Mouse (Mus musculus): ENCODE measurements around the gene Ccdc57. TPM values are rescaled to one million over a fixed set of nuclear protein-coding genes. Genes with fewer than 3 reads are reported as not detected.
A peak's percentile ranks its signal among the peaks of the same experiment; 100 is the strongest.

The Ccdc57 gene
- polyA plus RNA-seq, 1 experiment from 2014 or later = 7.0 TPM

DNA sequence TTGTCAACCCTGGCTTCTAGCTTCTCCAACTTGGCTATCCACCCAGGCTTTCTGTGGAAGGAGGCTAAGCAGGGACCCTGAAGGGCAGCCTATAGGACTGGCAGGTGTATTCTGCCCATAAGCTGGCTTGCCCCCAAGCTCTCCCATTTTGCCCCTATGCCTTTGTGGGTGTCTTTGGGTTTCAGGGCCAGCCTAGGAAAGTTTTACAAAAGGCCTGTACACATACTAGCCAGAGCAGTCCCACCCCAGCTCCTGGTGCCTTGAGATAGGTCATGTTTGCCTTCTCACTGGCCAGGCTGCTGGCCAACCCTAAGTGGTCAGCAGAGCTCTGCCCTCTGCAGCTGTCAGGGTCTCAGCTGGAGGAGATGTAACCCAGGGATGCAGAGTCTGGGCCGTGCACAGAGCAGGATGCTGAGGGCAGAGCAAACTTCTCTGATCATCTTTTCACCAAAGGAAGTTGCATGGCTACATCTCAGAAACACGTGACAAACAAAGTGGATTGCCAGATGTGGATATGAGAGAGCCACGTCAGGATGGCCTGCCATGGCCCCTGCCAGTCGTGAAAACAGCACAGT lies 107.3 kb downstream of the Ccdc57 start:
- ATAC-seq (ENCODE audit: low FRiP score, low TSS enrichment) = no peak
- no peaks in the 10 kb centered on the region for H3K9me3 ChIP-seq (ENCODE audit: control insufficient read depth, low read length)
- 38% methylated on average over 4 of the region's 4 CpGs for WGBS
- H3K27me3 ChIP-seq (ENCODE audit: control insufficient read depth, insufficient read depth, low read length) = no peaks in the 10 kb centered on the region
- H3K4me1 ChIP-seq (ENCODE audit: control insufficient read depth, insufficient read depth, low read length) = peaks cover 36% of the 10 kb centered on the region
- H3K27ac ChIP-seq (replicated peaks; ENCODE audit: low read depth, low read length) = peak overlapping the region; percentile 100
- peak overlapping the region; percentile 88 for H3K4me3 ChIP-seq (replicated peaks; ENCODE audit: low read depth, low read length)
- H3K9ac ChIP-seq (replicated peaks; ENCODE audit: low read length) = peak overlapping the region; percentile 91
- no peak for DNase-seq
- H3K4me2 ChIP-seq (ENCODE audit: low read length) = peak overlapping the region; percentile 99
- peaks cover 17% of the 10 kb centered on the region for H3K36me3 ChIP-seq (ENCODE audit: control insufficient read depth, insufficient read depth, low read length)

DNA sequence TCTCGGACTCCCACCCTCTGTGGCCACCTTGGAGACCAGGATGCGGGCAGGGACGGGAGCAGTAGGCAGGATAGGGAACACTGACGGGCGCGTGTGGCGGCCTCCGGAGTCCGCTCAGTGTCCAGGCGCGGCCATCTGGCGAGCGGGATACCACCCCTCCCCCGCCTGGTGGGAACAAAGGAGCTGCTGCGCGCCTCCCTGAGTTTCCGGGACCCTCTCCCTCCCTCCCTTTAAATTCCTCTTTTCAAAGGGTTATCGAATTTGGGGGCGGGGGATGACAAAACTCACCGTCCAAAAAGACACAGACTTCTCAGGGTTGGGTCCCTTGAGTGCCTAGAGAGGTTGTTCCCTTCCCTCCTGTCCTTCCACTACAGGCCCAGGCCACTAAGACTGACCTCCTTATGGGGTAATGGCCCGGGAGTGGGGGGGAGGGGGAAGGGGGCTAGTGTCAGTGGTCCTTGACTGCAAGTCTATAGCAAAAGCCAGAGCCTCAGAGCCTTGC lies 107.8 kb downstream of the Ccdc57 start:
- WGBS = under 1% methylated on average over 21 of the region's 21 CpGs
- H3K4me3 ChIP-seq (replicated peaks; ENCODE audit: low read depth, low read length) = peak overlapping the region; percentile 88
- peaks cover 22% of the 10 kb centered on the region for H3K36me3 ChIP-seq (ENCODE audit: control insufficient read depth, insufficient read depth, low read length)
- ATAC-seq (ENCODE audit: low FRiP score, low TSS enrichment) = peak; percentile 13
- peak overlapping the region; percentile 99 for H3K4me2 ChIP-seq (ENCODE audit: low read length)
- no peak for DNase-seq
- H3K27ac ChIP-seq (replicated peaks; ENCODE audit: low read depth, low read length) = peak overlapping the region; percentile 100
- peaks cover 36% of the 10 kb centered on the region for H3K4me1 ChIP-seq (ENCODE audit: control insufficient read depth, insufficient read depth, low read length)
- H3K27me3 ChIP-seq (ENCODE audit: control insufficient read depth, insufficient read depth, low read length) = no peaks in the 10 kb centered on the region
- no peaks in the 10 kb centered on the region for H3K9me3 ChIP-seq (ENCODE audit: control insufficient read depth, low read length)
- peak overlapping the region; percentile 91 for H3K9ac ChIP-seq (replicated peaks; ENCODE audit: low read length)

DNA sequence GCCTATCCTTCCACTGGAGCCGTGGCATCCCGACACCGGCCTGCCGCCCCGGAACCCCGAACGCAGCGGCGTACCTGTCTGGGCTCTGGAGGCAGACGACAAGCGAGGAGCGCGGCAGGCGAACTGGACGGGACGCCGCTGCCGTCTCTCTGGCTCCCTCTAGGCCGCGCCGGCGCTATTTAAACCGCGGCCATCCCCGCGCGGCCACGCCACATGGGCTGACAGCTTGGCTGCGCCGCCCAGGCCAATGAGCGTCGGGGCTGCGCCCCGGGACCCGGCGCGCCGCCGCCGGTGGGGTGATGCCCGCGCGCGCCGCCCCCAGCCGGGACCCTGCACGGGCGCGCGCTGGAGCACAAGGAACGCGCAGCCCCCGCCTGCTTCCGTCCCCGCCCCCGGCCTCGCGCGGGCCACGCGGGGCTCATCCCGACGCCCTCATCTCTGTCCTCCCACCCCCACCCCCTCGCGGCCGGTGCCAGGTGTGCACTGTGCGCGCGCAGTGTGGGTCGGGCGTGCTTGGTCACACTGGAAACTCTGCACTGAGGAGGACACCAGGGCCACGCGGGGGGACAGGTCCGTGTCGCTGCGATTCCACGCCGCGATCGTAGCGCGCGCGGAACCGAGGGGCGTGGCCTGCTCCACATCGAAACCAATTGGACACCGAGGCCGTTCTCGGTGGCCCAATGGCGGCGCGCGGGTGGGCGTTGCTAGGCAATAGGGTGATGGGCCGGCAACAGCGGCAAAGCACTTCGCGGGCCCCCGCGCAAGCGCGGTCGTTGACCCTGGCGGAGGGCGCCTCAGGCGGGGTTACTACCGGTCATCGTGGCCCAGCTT lies 108.5 kb downstream of the Ccdc57 start, which contains the start of gene Fasn:
Fasn (minus strand) TSS at position 592 of the 831 bp plus-strand sequence.
- under 1% methylated on average over 108 of the region's 109 CpGs for WGBS
- Histone ChIP-seq H3K4me1 (ENCODE audit: control insufficient read depth, insufficient read depth, low read length) (peaks cover 36% of the 10 kb centered on the region), H3K4me2 (ENCODE audit: low read length) (peak within 1 kb of the TSS; percentile 99), H3K27ac (replicated peaks; ENCODE audit: low read depth, low read length) (peak within 1 kb of the TSS; percentile 100), H3K9ac (replicated peaks; ENCODE audit: low read length) (peak within 1 kb of the TSS; percentile 91), H3K4me3 (replicated peaks; ENCODE audit: low read depth, low read length) (peak within 1 kb of the TSS; percentile 88), H3K9me3 (ENCODE audit: control insufficient read depth, low read length) (no peaks in the 10 kb centered on the region), H3K27me3 (ENCODE audit: control insufficient read depth, insufficient read depth, low read length) (no peaks in the 10 kb centered on the region), H3K36me3 (ENCODE audit: control insufficient read depth, insufficient read depth, low read length) (peaks cover 29% of the 10 kb centered on the region)
- DNase-seq (peak; percentile 99), ATAC-seq (ENCODE audit: low FRiP score, low TSS enrichment) (peak; percentile 91)

DNA sequence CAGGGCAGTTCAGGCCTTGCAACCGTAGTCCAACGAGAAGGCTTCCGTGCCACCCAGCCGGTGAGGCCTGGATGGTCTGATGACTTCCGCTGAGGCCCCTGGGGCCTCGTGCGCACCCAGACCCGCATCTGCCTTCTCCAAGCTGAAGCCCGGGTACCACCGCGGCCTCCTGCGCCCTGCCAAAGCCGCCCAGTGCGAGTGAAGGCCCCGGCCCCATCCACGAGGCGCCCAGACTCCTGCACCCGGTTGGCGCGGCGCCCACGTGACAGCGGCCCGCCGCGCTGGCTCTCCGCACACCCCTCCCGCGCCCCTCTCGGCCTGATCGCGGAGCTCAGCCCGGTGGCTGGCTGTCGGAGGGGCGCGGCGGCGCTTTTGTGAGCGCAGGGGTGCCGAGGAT lies 109.1 kb downstream of the Ccdc57 start:
- under 1% methylated on average over 39 of the region's 40 CpGs for WGBS
- peak overlapping the region; percentile 100 for H3K27ac ChIP-seq (replicated peaks; ENCODE audit: low read depth, low read length)
- ATAC-seq (ENCODE audit: low FRiP score, low TSS enrichment) = peak; percentile 35
- peak overlapping the region; percentile 88 for H3K4me3 ChIP-seq (replicated peaks; ENCODE audit: low read depth, low read length)
- H3K9ac ChIP-seq (replicated peaks; ENCODE audit: low read length) = peak overlapping the region; percentile 91
- peak; percentile 86 for DNase-seq
- no peaks in the 10 kb centered on the region for H3K27me3 ChIP-seq (ENCODE audit: control insufficient read depth, insufficient read depth, low read length)
- H3K9me3 ChIP-seq (ENCODE audit: control insufficient read depth, low read length) = no peaks in the 10 kb centered on the region
- H3K4me2 ChIP-seq (ENCODE audit: low read length) = peak overlapping the region; percentile 99
- peaks cover 36% of the 10 kb centered on the region for H3K4me1 ChIP-seq (ENCODE audit: control insufficient read depth, insufficient read depth, low read length)
- peaks cover 35% of the 10 kb centered on the region for H3K36me3 ChIP-seq (ENCODE audit: control insufficient read depth, insufficient read depth, low read length)

DNA sequence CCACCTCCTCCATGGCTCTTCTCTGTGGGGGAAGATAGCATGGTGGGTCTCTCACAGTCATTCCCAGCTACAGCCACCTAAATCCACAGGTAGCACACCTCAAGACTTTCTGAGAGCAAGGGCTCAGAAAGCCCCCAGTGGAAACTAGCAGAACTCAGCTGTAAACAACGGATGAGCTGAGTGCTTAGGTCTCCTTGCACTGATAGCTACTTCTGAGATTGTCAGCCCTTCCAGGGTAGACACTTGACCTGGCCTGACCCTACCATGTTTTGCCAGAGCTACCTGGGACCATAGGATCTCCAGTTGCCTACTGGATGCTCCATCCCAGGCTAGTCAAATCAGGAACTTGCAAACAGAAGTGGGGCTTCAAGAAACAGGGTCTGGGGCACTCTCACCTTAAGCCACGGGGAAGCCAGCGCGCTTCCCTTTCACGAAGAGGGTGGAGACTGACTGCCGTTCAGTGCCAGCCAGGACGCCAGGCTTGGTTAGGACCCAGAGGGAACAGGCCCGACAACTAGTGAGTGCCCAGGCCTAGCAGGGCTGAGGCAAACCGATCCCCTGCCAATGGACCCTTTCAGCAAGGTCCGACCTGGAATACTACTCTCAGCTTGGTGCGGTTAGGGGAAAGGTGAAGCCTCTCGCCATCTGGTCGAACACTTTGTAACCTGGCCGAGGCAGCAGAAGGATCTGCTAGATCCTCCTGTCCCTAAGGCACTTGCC lies 109.7 kb downstream of the Ccdc57 start:
- no peak for ATAC-seq (ENCODE audit: low FRiP score, low TSS enrichment)
- H3K27ac ChIP-seq (replicated peaks; ENCODE audit: low read depth, low read length) = peak overlapping the region; percentile 100
- no peaks in the 10 kb centered on the region for H3K27me3 ChIP-seq (ENCODE audit: control insufficient read depth, insufficient read depth, low read length)
- WGBS = 1% methylated on average over 14 of the region's 14 CpGs
- peak; percentile 33 for DNase-seq
- peaks cover 41% of the 10 kb centered on the region for H3K36me3 ChIP-seq (ENCODE audit: control insufficient read depth, insufficient read depth, low read length)
- peak overlapping the region; percentile 99 for H3K4me2 ChIP-seq (ENCODE audit: low read length)
- H3K4me3 ChIP-seq (replicated peaks; ENCODE audit: low read depth, low read length) = peak overlapping the region; percentile 88
- H3K9ac ChIP-seq (replicated peaks; ENCODE audit: low read length) = peak overlapping the region; percentile 91
- no peaks in the 10 kb centered on the region for H3K9me3 ChIP-seq (ENCODE audit: control insufficient read depth, low read length)
- H3K4me1 ChIP-seq (ENCODE audit: control insufficient read depth, insufficient read depth, low read length) = peaks cover 36% of the 10 kb centered on the region

DNA sequence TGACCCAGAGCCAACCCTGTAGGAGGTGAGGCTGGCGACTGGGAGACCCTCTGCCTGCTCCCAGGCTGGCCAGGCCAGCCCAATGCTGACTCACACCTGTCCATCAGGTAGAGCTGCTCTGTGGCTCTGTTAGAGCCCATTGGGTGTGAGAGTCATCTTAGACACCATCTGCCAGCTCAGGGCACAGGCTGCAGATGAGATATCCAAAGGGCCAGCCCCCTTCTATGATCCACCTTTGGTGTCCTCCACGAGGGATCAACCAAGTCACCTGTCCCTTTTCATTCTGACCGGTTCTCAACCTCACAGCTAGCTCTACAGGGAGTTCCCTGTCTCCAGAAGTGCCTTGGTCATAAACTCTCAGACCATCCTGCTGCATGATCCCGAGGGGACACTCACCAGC lies 110.4 kb downstream of the Ccdc57 start:
- Histone ChIP-seq H3K4me2 (ENCODE audit: low read length) (peak overlapping the region; percentile 99), H3K9me3 (ENCODE audit: control insufficient read depth, low read length) (no peaks in the 10 kb centered on the region), H3K9ac (replicated peaks; ENCODE audit: low read length) (peak overlapping the region; percentile 91), H3K4me3 (replicated peaks; ENCODE audit: low read depth, low read length) (peak overlapping the region; percentile 88), H3K36me3 (ENCODE audit: control insufficient read depth, insufficient read depth, low read length) (peaks cover 47% of the 10 kb centered on the region), H3K27ac (replicated peaks; ENCODE audit: low read depth, low read length) (no peak overlapping the region), H3K27me3 (ENCODE audit: control insufficient read depth, insufficient read depth, low read length) (no peaks in the 10 kb centered on the region), H3K4me1 (ENCODE audit: control insufficient read depth, insufficient read depth, low read length) (peaks cover 36% of the 10 kb centered on the region)
- WGBS = 67% methylated on average over 4 of the region's 4 CpGs
- DNase-seq (no peak), ATAC-seq (ENCODE audit: low FRiP score, low TSS enrichment) (no peak)

DNA sequence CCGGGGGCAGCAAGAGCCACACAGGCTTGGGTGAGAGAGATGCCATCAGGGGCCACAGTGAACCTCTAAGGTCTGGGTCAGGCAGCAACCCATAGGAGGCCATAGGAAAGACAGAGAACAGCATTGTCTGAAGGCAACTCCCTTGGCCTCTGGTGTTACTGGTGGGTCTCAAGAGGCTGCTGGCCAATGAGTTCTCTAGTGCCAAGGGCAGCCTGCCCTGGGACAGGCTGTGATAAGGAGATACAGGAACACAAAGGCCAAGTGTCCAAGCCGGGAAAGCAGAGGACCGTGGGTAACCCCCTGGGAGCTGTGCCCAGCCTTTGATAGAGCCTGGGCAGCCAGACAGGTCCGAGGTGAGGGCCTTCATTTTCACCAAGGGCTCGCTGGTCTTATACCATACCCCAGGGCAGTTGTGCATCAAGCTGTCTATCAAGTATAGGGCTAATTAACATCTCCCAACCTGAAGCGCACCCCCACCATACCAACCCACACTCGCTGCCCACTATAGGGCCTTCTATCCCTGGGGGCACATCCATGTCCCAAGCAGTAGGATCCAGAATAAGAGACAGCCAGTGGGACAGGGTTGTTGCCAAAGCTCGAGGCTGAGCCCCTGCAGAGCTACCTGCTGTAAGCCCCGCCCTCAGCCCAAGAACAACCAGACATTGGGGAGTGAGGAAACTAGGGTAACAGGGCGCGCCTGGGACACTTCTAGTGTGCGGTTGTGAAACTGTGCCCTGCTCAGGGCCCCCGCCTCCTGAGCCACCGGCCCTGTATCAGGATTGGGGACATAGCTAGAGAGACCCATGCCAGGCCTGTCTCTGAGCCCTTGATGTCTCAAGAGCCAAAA lies 111.4 kb downstream of the Ccdc57 start:
- no peak overlapping the region for H3K27ac ChIP-seq (replicated peaks; ENCODE audit: low read depth, low read length)
- no peaks in the 10 kb centered on the region for H3K27me3 ChIP-seq (ENCODE audit: control insufficient read depth, insufficient read depth, low read length)
- peaks cover 58% of the 10 kb centered on the region for H3K36me3 ChIP-seq (ENCODE audit: control insufficient read depth, insufficient read depth, low read length)
- 80% methylated on average over 14 of the region's 14 CpGs for WGBS
- no peak for DNase-seq
- H3K9me3 ChIP-seq (ENCODE audit: control insufficient read depth, low read length) = no peaks in the 10 kb centered on the region
- peak overlapping the region; percentile 99 for H3K4me2 ChIP-seq (ENCODE audit: low read length)
- peak overlapping the region; percentile 88 for H3K4me3 ChIP-seq (replicated peaks; ENCODE audit: low read depth, low read length)
- H3K4me1 ChIP-seq (ENCODE audit: control insufficient read depth, insufficient read depth, low read length) = peaks cover 36% of the 10 kb centered on the region
- peak overlapping the region; percentile 36 for H3K9ac ChIP-seq (replicated peaks; ENCODE audit: low read length)
- no peak for ATAC-seq (ENCODE audit: low FRiP score, low TSS enrichment)

DNA sequence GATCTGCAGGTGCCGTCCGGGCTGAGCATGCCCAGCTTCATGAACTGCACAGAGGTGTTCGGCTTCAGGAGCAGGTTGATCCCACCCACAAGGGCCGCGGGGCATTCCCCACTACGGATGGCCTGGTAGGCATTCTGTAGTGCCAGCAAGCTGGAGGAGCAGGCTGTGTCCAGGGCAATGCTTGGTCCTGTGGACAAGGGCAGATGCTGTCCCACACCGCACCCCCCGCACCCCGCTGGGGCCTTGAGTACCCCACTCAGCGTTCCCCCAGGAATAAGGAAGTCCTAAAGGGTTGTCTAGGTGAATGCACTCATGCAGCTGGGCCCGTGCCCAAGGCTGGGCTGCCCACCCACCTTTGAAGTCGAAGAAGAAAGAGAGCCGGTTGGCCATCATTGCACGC lies 112.1 kb downstream of the Ccdc57 start:
- Histone ChIP-seq H3K27me3 (ENCODE audit: control insufficient read depth, insufficient read depth, low read length) (no peaks in the 10 kb centered on the region), H3K9ac (replicated peaks; ENCODE audit: low read length) (0 out of 2 replicates have a peak overlapping the region, but pooled peaks have one; percentile 9), H3K4me3 (replicated peaks; ENCODE audit: low read depth, low read length) (no peak overlapping the region), H3K27ac (replicated peaks; ENCODE audit: low read depth, low read length) (no peak overlapping the region), H3K4me2 (ENCODE audit: low read length) (peak overlapping the region; percentile 99; the same call in 1 of the 2 replicates), H3K36me3 (ENCODE audit: control insufficient read depth, insufficient read depth, low read length) (peaks cover 65% of the 10 kb centered on the region), H3K4me1 (ENCODE audit: control insufficient read depth, insufficient read depth, low read length) (peaks cover 31% of the 10 kb centered on the region), H3K9me3 (ENCODE audit: control insufficient read depth, low read length) (no peaks in the 10 kb centered on the region)
- DNase-seq (no peak), ATAC-seq (ENCODE audit: low FRiP score, low TSS enrichment) (no peak)
- WGBS = 94% methylated on average over 14 of the region's 14 CpGs
